Mouse (Mus musculus): ENCODE results near the gene Mapk13.
"Not testable (repeated sequence)": the region's sequence is repeated elsewhere in the genome, so short reads cannot be mapped to it uniquely, and the experiment has no call there.

The Mapk13 gene

DNA sequence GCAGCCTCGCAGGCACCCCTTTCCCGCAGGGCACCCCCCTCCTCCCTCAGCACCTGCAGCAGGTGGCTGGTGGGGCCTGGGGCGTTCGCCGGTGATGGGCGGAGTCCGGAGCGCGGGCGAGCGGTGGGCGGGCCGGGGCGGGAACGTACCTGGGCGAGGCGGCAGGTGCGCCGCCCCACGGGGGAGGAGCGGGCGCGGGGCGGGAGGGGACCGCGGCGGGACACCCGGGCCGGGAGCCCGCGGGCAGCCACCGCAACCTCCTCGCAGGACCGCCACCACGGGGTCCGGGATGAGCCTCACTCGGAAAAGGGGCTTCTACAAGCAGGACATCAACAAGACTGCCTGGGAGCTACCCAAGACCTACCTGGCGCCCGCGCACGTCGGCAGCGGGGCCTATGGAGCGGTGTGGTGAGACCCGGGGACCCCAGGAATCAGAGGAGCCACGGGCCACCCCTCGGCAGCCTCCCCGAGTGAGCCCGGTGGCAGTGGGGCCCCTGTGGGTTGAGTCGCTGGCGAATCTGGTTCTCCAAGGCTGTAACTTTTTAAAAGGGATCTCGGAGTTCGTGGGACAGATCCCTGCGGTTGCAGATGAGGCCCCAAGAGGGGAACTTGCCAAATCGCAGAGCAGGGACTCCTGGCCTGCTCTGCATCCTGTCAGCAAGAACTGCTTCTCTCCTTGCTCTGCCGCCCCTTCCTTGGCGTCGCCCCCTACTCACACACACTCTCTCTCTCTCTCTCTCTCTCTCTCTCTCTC is at the start of gene Mapk13:
TSS of gene Mapk13 (plus strand) at position 177 of the 754 bp plus-strand sequence.
- DNase-seq: peak; percentile 44 to 53

DNA sequence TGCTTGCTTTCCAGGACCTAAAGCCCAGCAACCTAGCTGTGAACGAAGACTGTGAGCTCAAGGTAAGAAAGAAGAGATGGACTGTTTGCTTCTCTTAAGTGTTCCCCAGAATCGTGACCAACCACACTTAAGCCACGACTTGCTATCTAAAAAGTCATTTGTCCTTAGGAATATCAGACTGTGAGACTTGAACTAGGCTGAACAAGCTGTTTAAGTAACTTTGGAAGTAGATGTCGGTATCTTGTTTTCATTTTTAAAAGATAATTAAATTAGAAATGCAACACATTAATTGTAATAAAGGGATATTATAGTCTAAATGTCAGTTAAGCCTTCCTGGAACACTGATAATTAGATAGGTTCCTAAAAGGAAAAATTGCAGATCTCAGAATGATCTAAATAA is 43.3 kb upstream of the Mapk13 start, which contains the start of gene AC170998.1:
TSS of gene AC170998.1 (plus strand) at position 301 of the 400 bp plus-strand sequence.
- no peak for DNase-seq

DNA sequence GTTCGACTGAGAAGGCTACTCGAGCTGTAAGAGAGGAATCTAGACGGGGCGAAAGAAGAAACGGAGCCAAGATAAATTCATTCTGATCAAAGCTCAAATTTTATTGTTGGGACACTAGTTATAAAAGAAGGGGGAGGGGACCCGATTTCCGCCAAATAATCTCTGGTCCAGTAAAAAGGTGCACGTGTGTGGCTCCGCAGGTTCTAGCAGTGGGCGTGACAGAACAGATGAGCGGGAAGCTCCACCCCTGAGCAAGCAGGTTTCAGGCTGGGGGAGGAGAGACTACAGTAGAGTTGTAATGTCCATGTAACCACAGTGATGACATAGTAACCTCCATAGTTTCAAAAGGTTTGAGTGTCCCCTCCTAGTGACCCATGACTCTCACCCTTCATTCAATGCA is 41.6 kb upstream of the Mapk13 start:
- DNase-seq: not testable (repeated sequence)

DNA sequence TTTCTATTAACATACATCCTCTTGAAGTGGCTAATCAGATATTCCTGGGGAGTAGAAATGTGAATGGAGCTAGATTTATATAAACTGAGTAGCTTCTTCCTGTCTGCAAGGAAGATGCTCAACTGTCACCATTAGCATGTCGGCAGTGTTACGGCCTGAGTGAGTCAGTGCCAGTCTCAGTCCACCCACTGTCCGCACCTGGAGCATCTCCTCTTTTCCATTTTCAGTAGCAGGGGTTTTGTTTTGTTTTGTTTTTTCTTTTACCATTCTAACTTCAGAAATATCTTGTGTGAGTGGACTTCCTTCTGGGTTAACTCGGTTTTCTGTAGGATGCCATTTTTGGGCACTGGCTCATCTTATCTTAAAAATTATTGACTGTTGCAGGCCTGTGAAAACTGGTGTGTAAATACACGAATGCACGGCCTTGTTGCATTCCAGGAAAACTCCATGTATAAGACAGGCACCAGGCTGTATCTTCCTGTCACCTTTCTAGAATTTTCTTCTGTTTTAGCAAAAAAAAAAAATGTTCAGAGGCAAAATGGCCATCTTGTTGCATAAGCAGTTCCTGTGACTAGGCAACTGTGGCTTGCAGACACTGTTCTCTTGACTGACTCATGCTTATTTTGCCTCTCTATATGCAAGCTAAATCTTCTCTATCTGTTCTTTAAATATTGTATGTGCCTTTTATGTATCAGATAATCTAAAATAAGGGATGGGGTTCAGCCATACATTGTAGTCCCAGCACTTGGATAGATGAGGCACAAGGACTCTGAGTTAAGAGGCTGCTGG is 33.6 kb upstream of the Mapk13 start:
- DNase-seq: no peak

DNA sequence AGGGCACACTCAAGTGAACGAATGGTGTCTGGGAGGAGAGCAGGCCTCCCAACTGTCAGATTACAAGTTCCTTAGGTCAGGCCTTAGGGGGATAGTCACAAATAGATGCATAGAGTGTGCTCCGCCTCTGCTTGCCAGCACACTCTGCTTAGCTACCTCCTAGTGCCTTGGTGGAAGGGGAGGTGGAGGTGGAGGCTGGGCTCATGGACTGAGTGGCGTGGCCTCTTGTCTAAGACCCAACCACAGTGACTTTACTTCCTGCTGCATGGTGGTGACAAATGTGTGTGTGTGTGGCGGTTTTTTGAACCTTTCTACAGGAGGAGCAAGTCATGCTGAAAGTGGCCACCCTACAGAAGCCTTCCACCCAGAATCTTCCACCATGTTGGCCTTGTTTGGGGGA is 32.6 kb upstream of the Mapk13 start:
- DNase-seq: peak in 1 of 2 experiments; percentile 23

DNA sequence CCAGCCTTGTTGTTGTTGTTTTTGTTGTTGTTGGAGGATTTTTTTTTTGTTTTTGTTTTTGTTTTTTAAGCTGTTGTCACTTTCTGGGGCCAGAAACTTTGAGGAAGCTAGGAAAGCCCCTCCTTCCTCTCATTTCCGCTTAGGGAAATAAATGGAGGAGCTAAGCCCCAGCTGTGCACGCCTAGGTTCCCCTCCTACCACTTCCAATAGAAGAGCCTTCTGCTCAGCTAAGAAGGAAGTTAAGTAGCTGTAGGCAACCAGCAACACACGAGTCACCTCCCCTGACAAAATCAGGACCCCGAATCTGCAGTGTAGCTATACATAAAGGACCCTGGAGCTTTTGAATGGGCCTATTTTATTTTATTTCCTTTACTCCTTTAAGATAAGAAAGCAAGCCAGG is 31.1 kb upstream of the Mapk13 start:
- no peak for DNase-seq

DNA sequence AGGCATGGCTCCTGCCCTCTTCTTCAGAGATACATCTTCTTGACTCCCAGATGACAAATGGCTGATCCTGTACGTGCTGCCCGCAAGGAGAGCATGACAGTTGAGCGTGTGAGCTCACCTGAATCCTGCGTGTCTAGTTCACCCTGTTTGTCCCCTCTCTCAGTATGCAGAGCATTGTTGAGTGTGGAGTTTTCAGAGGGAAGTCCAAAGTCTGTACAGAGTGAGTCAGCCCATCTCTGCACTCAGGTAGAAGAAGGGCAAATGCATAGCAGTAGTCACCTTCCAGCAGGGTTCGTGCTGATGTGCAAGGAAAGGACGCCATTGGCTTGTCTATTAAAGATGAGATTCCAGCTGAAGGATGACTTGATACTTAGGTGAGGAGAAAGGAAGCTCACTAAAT is 29.9 kb upstream of the Mapk13 start:
- DNase-seq: no peak

DNA sequence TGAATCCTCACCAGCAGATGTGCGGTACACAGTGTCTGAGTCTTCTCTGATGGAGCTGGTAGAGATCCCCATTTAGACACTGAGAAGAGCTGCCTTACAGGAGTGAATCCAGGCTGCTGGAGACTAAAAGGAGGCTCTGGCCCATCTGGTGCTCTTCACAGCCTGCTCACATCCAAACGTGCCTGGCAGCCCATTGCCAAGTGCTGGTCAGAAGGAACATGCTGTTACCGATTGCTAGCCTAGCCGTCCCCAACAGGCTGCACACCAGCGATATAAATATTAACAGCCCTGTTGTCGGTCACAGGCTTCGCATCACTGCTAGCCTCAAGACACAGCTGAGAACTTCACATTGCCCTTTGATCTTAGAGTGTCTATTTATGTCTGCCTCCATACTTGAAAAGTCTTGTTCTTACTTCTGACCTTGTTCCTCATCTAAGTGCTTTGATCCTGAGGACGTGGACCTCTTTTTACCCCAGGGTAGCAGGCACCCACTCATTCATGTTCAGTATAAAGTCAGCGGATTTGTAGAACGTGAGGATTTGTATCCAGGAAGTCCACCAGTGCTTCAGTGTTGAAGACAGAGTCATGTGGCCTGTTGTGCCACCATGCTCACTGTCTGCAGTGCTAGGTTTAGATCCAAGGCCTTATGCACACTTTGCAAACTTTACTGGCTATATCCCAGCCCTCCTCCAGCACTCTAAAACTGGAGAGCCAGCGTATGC is 25.8 kb upstream of the Mapk13 start:
- DNase-seq: peak in 1 of 2 experiments; percentile 32

DNA sequence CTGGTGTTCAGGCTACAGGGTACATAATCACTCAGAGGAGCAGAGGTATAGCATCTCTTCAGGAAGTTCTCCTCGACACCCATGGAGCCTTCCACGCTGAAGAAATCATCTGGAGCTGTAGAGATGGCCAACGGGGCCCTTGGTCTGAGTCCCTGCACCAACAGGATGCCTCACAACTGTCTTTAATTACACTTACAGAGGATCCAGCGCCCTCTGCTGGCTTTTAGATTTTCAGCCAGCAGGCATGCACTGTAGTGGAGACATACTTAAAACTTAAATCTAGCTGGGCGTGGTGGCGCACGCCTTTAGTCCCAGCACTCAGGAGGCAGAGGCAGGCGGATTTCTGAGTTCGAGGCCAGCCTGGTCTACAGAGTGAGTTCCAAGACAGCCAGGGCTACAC is 25.2 kb upstream of the Mapk13 start:
- DNase-seq: no peak

DNA sequence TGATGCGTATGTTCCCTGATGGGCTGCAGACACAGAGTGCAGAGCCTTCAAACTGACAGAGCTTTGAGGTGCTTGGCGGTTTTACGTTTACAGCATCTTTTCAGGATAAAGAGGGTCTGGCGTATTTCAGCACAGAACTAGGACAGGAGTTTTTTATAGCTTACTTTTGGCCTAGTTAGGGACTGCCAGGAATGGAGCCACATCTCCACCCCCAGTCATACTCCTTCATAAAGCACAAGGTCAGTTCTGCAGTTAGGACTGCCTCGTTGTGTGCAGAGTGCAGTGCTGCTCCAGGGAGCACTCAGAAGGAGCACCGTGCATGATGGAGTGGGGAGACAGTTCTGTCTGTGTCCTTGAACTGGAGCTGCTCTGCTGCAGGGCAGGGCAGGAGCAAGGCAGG is 23.3 kb upstream of the Mapk13 start:
- DNase-seq: no peak

DNA sequence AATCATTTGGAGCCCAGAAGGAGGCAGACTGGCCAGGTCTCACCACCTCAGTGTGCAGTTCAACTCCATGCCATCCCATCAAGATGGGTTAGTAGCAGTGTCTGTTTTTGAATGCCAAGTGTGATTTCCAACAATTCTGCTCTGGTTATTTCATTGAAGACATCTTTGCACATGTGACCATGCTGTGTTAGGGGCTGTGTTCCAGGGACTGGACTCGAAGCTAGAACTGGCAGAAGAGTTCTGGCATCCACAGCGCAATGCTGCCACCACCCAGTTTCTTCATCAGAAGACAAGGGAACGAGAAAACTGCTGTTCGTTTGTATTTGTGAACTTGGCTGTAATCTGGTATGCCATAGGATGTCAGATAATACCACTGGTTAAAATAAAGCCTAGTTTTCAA is 21.1 kb upstream of the Mapk13 start:
- DNase-seq: no peak

DNA sequence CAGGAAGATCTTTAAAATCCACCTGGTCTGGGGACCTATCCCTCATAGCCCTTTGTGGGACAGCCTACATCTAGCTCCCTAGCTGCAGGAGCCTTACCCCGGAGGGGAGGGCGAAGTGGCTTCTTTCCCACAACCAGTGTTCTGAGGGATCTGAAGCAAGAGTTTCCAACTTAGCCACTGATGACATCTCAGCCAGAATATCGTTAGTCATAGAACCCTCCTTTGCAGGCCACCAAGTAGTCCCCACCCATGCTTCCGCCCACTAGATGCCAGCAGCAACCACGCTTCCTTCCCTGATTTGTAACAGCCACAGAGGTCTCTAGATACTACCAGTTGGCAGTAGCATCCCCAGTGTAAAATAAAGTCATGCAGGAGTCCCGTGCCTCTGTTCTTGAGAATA is 18.5 kb upstream of the Mapk13 start:
- DNase-seq: peak; percentile 35 to 37

DNA sequence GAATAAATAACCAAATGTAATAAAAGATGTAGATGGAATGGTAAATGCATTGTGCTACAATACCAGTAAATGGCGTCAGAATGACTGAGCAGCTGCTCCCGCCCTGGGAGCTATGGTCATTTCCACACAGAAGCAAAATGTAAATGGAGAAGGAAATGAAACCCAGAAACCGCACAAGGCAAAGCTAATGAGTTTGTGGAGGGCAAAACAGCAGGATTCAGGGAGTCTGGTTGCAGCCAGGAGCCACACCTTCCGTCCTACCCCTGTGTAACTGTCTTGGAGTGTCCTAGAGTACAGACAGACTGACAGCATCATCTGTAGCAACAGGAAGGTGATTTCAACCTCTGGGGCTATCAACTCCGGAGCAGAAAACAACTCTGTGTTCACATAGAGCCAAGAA is 12.7 kb upstream of the Mapk13 start:
- no peak for DNase-seq

DNA sequence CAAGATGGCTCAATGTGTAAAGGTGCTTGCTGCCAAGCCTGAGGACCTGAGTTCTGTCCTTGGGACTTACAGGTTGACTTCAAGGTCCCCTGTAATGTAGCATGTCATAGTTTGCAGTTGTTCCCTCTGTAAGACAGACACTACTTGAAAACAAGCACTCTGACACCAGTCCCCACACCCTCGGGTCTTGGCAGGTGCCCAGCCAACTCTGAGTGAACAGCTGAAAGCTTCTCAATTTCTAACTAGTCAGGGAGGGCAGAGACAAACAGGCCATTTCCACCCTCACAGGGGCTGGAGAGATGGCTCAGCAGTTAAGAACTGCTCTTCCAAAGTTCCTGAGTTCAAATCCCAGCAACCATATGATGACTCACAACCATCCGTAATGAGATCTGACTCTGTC is 11.6 kb upstream of the Mapk13 start:
- DNase-seq: no peak

DNA sequence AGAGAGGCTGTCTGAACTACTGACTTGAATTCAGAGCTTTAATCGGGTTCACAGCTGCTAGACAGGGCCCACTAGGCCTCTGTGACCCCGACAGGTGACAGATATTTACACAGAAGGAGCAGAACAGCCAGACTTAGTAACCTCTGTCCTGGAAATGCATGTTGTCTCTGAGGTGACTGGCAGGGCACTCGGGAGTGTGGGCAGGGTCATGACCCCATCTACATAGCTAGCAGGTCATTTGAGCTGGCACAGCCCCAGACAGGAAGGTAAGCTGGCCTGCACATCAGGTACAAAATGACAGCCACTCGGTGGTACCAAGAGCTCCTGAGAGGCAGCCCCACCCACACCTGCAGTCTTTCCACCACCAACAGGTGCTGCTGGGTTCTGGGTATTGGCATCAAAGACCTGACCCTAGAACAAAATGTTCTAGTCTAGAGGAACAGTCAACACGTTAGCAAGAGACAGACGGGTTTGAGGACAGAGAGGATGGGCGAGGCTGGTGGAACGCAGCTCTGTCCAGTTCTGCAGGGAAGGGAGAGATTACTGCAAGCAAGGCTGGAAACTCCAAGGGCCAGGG is 8.3 kb upstream of the Mapk13 start:
- no peak for DNase-seq

DNA sequence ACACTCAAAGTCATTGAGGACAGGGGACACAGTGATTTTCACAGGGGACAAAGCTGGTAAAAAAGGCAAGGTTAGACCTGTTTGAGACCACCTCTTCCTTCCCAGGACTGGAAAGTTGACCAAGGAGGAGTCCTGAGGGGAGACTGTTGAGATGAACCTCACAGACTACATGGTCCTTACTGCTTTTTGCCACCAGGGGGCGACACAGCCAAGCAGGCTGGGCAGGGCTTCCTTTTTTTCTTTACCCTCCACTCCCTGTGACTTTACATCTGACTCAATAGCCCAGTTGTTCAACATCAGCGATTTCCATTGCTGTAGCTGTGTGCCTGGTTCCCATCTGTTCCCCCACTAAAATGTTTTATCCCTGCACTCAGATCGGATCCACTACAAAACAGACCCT is 7.2 kb upstream of the Mapk13 start:
- DNase-seq: peak; percentile 72 to 88

DNA sequence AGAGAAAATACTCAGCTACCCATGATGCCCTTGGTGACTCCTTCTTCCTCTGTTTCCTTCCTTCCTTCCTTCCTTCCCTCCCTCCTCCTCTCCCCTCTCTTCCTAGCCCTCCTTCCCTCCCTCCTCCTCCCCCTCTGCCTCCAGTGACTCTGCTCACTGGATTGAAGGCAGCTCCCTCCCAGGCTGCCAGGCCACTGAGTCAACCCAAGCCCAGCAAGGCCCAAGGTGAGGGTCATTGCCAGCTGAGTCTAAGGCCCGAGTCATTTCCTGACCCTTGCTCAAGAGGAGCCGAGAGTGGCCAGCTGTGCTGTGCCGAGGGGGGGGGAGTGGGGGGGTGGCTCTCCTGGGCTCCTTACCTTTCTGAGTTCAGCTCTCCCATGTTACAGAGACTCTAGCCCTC is 2.9 kb upstream of the Mapk13 start:
- no peak for DNase-seq

DNA sequence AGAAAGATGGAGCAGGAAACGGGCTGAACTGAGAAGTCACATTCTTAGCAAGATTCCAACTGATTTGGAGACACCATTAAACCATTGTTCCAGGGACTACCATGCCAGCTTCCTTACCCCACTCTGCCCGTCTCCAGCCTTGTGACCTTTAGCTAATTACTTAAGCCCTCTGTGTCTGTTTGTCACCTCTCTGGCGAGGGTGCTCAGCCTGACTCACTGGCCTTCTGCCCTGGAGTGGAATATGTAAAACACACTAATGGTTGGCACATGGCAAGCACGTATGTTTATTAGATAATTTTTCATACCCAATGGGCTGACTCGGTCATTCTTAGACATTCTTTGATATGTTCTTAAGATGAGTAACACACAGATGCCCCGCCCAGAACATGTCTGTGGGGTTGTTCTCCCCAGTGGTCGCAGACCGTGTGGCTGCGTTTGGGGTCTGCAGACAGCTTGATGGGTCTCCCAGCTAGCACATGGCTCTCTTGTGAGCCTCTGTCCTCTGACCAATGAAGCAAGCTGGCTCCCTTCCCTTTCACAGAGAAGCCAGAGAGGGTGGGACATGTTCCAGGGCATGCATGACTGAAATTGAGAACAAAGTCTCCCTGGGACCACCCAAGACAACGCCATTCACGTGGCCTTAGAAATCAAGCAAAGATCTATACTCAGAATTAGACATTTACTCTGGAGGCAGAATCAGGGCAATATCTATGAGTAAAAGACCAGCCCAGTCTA is 2.1 kb upstream of the Mapk13 start:
- DNase-seq: no peak

DNA sequence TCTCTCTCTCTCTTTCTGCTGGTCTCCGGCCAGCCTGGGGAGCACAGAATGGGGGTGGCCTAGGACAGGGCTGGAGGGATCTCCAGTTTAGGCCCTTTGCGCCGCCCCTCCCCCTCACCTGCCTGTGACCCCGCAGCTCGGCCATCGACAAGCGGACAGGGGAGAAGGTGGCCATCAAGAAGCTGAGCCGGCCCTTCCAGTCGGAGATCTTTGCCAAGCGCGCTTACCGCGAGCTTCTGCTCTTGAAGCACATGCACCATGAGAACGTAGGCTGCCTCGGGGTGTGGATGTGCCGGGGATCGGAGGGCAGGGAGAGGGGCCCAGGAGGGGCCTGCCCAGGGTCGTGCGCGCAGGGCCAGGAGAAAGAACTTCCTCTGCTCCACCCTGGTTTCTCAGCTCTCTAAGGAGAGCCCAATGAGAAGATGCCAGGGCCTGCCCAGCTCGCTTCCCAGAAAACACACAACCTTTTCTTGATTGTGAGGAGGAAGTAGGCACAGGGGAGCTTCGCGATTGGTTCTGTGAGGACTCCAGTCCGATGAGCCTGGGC is 851 bp downstream of the Mapk13 start:
- DNase-seq: peak; percentile 43 to 53

DNA sequence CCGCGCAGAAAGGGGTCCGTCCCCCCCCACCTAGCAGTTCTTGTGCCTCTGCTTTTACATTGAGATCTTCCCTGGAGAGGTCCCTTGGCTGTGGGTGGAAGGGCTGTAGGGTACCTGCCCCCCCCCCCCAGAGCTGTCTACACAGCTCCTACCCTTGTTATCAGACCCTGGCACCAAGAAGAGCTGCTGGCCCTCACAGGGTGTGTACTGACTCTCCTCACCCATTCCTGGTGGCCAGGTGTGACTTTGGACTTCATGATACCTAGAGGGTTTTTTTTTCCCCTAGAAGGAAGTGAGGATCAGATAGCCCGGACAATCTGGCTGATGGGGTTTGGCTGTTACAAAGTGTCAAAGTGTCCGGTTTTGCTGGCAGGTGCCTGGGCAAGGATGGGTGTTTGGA is 2.2 kb downstream of the Mapk13 start:
- no peak for DNase-seq

DNA sequence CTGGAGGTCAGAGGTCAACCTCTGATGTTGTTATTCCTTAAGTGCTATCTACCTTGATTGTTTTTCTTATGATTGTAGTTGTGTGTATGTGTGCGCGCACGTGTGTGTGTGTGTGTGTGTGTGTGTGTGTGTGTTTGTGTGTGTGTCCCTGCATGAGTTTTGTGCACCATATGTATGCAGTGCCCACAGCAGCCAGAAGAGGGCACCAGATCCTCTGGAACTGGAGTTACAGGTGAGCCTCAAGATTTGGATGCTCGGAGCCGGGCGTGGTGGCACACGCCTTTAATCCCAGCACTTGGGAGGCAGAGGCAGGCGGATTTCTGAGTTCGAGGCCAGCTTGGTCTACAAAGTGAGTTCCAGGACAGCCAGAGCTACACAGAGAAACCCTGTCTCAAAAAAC is 5.2 kb downstream of the Mapk13 start:
- not testable (repeated sequence) for DNase-seq

DNA sequence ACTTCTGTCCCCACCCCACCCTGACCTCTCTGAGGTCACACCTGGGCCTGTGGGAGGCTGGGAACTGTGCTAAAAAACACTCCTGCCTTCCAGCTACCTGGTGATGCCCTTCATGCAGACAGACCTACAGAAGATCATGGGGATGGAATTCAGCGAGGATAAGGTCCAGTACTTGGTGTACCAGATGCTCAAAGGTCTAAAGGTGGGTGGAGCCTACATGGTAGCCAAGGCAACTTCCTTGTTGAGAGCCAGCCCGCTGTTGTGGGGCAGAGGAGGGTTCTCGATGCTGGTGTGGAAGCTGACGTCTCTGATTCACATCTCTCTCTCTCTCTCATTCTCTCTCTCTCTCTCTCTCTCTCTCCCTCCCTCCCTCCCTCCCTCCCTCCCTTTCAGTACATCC is 6.1 kb downstream of the Mapk13 start:
- DNase-seq: no peak
